Mouse (Mus musculus) kidney, adult 18-20 months (tissue): ENCODE measurements at regions not wholly inside any gene's neighbourhood (a gene's known extent, or its start where the extent isn't known, plus 50 kb on each side); places are given as distances from the start of the nearest gene placed in this dataset.

Source experiments
- DNase-seq: peaks from one replicate; pipeline ENCODE4 v3.0.0; 2021

- peak; percentile 4 for DNase-seq
Observed at GRCm38 (mm10) chr6:117332641-117333040, 164.3 kb downstream of the Cxcl12 start.

DNA sequence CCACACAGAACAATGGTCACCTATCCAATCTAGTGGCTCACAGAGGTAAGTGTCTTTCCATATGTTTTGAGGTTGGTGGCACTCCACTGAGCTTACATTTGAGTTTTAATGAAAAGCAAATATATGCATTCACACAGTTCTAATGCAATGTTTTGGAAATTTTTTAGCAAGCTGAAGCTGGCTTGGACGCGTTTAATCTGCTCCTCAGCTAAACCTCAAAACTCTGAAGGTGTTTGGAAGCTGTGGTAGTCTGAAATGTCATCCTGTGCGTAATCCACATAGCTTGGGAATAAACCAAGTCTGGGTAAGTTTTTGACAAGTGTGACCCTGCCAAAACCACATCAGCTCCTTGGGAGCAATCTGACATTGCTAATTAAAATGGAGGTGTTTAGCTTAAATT, 173.8 kb downstream of the Cxcl12 start:
- DNase-seq: no peak

DNA sequence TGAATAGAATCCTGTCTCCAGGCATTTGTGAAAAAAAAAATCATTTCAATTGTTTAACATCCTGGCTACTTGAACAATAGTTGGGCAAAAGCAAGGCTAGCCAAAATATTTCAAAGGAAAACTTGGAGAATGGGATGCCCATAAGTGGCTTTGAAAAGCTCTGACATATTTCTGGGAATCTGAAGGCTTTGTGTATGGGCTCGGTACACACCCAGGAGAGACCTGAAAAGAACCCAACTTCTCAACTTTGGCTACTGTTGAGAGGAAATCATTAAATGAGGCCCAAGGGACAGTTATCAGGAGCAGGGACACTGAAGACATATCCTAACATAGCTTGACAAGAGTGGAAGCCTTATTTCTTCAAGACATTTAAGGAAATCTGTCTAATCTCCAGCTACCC, 179.0 kb downstream of the Cxcl12 start:
- DNase-seq: no peak

GRCm38 (mm10) chr6:117351846-117352245, 183.5 kb downstream of the Cxcl12 start:
- no peak for DNase-seq

GRCm38 (mm10) chr6:117353091-117353490, 184.8 kb downstream of the Cxcl12 start:
- DNase-seq: no peak

DNA sequence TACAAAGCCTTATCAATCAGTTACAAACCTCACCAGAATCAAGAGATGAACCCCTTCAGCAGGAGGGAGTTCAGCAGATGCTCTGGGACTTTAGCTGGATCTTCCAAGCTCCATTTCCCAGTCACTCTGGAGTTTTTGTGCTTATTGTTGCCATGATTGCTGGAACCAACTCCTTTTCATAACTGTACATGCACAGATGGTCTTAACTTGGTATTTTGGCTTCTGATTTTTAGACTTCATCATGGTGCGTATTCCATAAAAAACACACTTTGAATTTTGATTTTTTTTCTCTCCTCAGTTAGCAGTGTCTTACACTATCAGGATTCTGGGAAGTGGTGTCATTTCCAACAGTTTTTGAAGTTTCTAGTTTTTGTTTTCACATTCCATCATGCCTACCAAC, 187.8 kb downstream of the Cxcl12 start:
- no peak for DNase-seq

GRCm38 (mm10) chr6:117359401-117359800, 191.1 kb downstream of the Cxcl12 start:
- DNase-seq: no peak

DNA sequence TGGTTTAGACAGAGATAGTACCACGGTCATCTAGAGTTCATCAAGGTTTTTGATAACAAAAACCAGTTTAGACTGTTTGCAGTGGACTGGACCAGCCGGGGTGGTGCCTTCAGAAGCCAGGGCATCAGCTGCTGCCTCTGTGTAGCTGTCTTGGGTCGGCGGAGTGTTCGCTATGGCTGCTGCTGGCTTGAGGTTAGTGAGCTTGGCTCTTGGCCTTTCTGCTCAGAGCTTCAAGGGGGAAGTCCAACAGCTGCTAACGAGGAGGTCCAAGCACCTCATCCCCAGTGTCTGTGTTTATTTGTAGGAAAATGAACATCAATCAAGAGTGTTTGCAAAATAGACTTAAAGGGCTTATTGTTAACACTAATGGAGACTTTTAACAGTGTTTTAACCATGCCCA, 198.2 kb downstream of the Cxcl12 start:
- no peak for DNase-seq

DNA sequence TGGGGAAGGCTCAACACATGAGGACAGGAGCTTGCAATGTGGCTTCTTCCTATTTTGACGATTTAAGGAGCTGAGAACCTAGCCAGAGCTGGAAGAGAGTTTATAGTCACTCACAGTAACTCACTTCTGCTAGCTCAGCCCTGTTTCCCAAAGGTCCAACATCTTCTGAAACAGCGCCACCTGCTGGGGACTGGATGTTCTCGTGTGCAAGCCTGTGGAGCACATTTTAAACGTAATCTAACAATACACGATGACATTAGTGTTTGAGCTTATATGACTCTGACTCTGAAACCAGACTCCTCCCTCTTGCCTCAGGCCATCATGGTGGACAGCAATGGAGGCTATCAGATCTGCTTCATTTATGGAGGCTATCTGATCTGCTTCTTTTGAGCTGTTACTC, 207.7 kb downstream of the Cxcl12 start:
- DNase-seq: no peak

DNA sequence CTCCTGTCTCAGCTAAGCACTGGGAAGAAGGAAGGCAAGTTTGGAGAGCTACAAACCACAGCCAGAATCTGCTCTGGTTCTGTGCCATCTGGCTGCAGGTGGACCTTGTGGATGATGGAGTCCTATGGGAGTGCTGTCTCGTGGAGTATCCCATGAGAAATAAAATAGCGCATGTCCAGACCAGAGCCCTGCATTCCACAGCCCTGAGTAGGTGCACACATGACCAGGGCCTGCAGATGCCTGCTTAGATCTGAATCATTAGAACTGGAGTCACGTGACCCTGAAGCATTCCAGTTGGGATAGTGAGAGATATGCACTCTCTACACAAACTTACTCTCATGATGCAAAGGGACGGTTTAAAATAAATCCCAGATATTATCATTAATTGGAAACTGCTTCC, 211.6 kb downstream of the Cxcl12 start:
- no peak for DNase-seq

DNA sequence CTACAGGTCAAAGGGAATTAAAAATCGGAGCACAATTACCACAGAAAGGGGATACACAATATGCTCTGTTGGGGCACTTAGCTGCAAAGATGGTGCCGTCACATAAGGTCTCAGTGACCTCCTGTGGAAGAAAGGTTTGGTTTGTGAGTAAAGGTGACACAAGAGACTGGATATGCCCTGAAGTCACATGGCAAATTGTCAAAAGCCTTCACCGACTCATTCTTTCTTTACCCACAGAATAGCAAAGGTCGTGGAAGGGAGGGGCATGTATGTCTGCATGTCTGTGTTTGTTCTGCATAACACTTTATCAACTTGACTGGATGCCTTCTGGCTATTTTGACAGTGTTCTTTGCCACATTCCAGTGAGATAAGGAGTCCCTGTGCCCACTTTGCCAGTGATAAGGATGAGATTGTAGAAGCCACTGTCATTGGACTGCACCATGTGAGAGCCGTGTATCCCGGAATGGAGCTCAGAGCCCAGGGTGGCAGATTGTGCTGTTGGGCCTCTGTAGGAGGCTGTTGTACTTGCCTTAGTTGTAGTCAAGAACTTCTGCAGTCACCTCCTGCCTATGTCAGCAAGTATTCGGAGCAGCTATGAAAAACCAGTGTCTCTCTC, 222.0 kb downstream of the Cxcl12 start:
- DNase-seq: no peak

- no peak for DNase-seq
Observed at GRCm38 (mm10) chr6:117393480-117393879, 225.1 kb downstream of the Cxcl12 start.

DNA sequence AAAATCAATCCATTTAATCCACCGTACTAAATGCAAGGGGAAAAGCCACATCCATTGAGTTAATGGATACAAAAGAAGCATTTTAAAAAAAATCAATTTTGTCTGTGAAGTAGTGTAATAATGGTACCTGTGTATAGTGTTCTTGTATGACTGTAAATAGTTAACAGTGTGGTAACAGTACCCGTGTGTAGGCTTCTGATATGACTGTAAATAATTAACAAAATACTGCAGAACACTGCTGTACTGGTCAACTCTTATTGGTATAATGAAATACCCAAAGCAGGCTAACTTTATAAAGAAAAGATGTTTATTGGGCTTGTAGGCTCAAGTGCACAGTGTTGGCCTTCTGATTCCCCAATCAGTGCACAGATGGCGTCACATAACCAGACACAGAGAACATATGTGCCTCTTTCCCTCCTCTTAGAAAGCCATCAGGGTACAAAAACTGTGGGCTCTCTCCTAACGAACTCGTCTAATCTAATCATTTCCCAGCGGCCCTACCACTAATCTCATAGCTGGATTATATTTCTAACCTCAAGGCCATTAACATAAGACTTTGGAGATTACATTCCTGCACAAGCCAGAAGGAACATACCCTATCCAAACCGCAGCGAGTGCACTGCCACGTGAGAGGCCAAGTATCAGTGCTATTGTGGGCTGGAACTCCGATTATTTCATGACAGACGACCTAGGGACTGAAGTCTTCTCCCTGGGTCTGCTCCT, 237.4 kb downstream of the Cxcl12 start:
- no peak for DNase-seq

DNA sequence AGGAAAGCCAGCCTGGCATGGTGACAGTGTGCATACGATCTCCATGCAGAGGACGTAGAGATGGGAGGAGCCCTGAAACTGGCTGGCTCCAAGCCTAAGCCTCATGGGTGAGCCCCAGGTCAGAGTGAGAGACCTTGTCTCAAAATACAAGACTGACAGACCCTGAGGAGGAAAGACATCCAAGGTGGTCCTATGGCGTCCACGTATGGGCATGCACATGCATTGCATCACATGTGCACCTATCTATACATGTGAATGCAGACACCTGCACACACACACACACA, 237.9 kb downstream of the Cxcl12 start:
- no peak for DNase-seq

DNA sequence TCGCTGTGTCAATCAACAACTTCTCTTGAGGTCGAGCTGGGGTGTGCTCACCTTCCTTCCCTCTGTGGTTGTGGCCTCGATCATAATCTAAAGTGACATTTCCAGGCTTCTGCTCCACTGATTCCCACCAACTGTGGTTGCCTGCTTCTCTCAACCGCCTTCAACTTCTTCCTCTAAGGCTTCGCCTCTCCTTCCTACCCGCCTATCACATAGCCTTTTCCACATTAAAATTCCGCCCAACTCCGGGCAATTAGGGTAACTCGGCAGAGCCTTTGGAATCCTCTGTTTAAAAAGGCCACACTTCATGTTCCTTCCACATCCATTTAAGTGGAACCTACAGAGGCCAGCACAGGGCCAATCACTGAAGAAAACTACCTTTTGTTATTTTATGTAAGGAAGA, 238.4 kb downstream of the Cxcl12 start:
- DNase-seq: no peak

DNA sequence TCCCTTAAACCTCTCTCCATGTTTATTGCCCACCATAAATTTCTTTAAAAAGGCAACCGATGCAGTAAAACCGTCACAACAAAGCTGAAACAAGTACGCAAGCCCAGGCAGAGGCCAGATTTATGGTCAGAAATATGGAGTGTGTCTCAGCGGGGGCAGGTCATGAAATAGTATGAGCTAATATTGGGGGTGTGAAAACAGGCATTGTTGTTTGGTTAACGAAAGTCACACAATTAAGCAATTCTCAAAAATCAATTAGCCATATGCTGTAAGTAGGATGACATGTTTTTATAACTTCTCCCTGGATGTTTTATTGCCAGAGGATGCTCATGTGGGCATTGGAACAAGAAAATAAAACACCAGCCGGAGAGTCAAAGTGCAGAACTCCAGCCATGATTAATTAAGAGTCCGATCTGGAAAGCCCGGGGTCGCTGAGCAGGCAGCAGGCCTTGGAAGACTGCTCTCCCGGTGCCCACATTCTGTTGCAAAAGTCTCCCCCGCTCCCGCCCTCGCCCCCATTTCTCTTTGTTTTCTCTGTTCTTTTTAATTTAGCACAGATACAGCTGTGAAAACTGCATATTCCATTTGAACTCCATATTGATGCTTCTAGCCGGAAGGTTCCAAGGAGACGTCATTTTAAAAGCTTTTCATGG, 239.0 kb downstream of the Cxcl12 start:
- DNase-seq: no peak

DNA sequence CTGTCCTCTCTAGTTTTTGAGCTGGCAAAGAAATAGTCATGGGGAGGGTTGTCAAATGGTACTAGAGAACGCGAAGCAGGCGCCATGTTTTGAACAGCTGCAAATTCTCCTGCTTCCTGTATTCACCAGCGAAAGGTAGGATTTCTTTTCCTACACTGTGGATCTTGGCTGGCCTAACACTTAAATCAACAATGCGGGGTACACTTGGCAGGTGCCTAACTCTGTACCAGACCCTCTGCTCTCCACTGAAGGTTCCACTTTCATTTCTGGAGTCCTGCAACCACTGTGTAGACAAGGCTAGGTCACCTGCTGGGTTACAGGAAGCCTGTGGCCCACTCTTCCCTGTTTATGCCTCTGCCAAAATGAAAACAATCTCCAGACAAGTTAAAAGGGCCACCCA, 239.6 kb downstream of the Cxcl12 start:
- no peak for DNase-seq

GRCm38 (mm10) chr6:117408971-117409783, 240.8 kb downstream of the Cxcl12 start:
- no peak for DNase-seq

- DNase-seq: no peak
Observed at GRCm38 (mm10) chr6:117414926-117415325, 246.6 kb downstream of the Cxcl12 start.

- DNase-seq: no peak
Observed at GRCm38 (mm10) chr6:117415901-117416300, 247.6 kb downstream of the Cxcl12 start.

DNA sequence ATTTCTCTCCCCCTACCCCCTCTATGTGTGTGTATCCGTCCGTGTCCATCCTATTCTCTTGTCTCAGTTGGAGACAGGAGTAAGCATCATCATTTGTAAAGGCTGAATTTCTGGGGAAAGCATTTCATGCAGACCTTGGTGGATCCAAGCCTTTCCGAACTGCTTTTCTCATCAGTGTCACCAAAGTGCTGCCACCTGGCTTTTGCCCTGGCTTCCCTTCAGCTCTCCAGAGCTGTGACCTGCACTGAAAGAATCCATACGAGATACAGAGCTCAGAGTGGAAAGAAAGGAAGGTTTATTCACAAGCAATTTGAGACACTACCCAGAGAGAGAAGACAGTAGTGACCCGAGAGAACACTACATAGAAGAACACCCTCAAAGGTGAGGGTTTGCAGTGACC, 248.1 kb downstream of the Cxcl12 start:
- no peak for DNase-seq

DNA sequence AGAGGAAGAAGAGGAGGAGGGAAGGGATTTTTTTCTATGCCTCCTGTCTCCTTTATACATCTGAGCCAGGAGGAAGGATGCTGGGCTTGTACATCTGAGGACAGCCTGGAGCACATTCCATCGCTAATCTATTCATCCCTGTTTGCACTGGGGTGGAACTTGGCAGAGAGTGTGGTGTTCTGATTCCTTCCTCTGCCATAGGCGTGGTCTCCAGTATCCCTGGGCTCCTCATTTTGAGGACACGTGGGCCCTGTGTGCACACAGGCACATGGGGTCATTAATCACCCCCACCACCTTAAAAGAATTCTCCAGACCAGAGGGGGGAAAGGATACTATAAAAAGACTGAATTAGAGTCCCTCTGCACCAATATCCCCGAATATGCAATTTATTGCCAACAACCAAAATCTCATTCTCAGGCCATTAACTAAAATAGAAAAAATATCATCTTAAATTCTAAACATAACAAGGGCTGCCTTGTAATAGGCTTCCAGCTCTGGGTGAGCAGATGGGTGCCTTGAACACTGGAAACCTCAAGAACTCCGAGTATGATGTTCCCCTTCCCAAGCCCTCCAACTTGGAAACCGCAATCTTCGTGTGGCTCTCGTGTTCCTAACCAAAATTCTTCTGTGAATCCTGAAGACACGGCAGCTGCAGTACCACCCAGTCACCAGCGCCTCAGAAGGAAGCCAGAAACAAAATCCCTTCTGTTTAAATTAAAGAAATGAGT, 254.7 kb downstream of the Cxcl12 start:
- no peak for DNase-seq

DNA sequence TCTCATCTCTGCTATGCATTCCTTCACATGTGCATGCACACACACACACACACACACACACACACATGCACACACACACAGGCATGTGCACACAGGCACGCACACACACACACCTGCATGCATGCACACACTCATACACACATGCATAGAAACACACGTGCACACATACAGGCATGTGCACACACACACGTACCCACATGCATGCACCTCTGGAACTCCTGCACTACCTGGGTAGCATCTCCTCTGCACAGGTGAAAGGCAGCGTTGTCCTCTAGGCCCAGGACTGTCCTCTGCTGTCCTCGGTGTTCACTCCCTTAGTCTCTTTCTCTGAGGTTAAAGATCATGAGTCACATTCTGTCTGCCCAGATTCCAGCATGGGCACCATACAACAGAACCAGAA, 258.0 kb downstream of the Cxcl12 start:
- no peak for DNase-seq
